Mouse (Mus musculus) forebrain, postnatal 0 days (tissue): ENCODE measurements at regions not wholly inside any gene's neighbourhood (a gene's known extent, or its start where the extent isn't known, plus 50 kb on each side); places are given as distances from the start of the nearest gene placed in this dataset.
"Not testable (repeated sequence)": the region's sequence is repeated elsewhere in the genome, so short reads cannot be mapped to it uniquely, and the experiment has no call there.

Experiments
- ATAC-seq: fragments of 200-750 bp; cut with Nextera tagmentation; 2 replicates; pipeline ENCODE4 v1.8.0; 2017; ENCODE audit warnings: mild to moderate bottlenecking, moderate library complexity
- DNase-seq: peaks from one replicate; pipeline ENCODE4 v3.0.0-alpha.2; 2015
- H3K27ac ChIP-seq: fragments of 300-500 bp; sonication (generic); 2 replicates; pipeline ENCODE4 v1.5.1; 2014; ENCODE audit warnings: low read depth, mild to moderate bottlenecking, antibody characterized with exemption, low read length, moderate library complexity, mixed read lengths
- H3K27me3 ChIP-seq: fragments of 300-500 bp; sonication (generic); 2 replicates; pipeline ENCODE4 v1.6.1; 2014; ENCODE audit warnings: mild to moderate bottlenecking, low read length, mixed read lengths; ENCODE audit not compliant: insufficient read depth
- H3K36me3 ChIP-seq: fragments of 300-500 bp; sonication (generic); 2 replicates; pipeline ENCODE4 v1.6.1; 2014; ENCODE audit warnings: mild to moderate bottlenecking, moderate library complexity; ENCODE audit not compliant: insufficient read depth
- H3K4me1 ChIP-seq: fragments of 300-500 bp; sonication (generic); 2 replicates; pipeline ENCODE4 v1.6.1; 2014; ENCODE audit warnings: antibody characterized with exemption; ENCODE audit not compliant: insufficient read depth
- H3K4me2 ChIP-seq: fragments of 300-500 bp; sonication (generic); 2 replicates; pipeline ENCODE4 v1.6.1; 2014; ENCODE audit warnings: low read depth, mild to moderate bottlenecking, moderate library complexity
- H3K4me3 ChIP-seq: fragments of 300-500 bp; sonication (generic); 2 replicates; pipeline ENCODE4 v1.5.1; 2014; ENCODE audit warnings: low read depth, low read length, mixed read lengths
- H3K9ac ChIP-seq: fragments of 300-500 bp; sonication (generic); 2 replicates; pipeline ENCODE4 v1.6.1; 2014; ENCODE audit warnings: mild to moderate bottlenecking
- H3K9me3 ChIP-seq: fragments of 300-500 bp; sonication (generic); 2 replicates; pipeline ENCODE4 v1.6.1; 2016; ENCODE audit warnings: low read length
- CTCF ChIP-seq: sonication (generic); IDR thresholded peaks from 2 replicates; pipeline ENCODE4 v1.5.1; 2016; ENCODE audit warnings: antibody characterized with exemption, control low read depth, low read depth
- WGBS: fragments of 180-500 bp; shearing (Covaris S2); extraction: QIAGEN DNeasy Blood & Tissue Kit; methylation state at CpG from one replicate; pipeline ENCODE4 v1.1.7; 2014; 5-methylcytosine and 5-hydroxymethylcytosine counted together

GRCm38 (mm10) chr12:46636888-46637287, 181.8 kb downstream of the Nova1 start:
- H3K4me1 ChIP-seq = no peaks in the 10 kb centered on the region
- H3K4me3 ChIP-seq = no peak overlapping the region
- peaks cover 21% of the 10 kb centered on the region for H3K27me3 ChIP-seq
- no peak overlapping the region for H3K4me2 ChIP-seq
- DNase-seq (no peak), ATAC-seq (no peak)
- H3K9ac ChIP-seq = no peak overlapping the region
- H3K36me3 ChIP-seq = no peaks in the 10 kb centered on the region
- H3K27ac ChIP-seq = no peak overlapping the region
- TF ChIP-seq CTCF = no peak
- no peaks in the 10 kb centered on the region for H3K9me3 ChIP-seq

GRCm38 (mm10) chr12:46635125-46635772, 183.5 kb downstream of the Nova1 start:
- TF ChIP-seq CTCF = peak; percentile 77
- WGBS = 10% methylated on average over 6 of the region's 6 CpGs
- Histone ChIP-seq H3K4me2 (no peak overlapping the region), H3K9me3 (no peaks in the 10 kb centered on the region), H3K4me1 (no peaks in the 10 kb centered on the region), H3K36me3 (no peaks in the 10 kb centered on the region), H3K9ac (no peak overlapping the region), H3K27me3 (peaks cover 12% of the 10 kb centered on the region), H3K4me3 (no peak overlapping the region), H3K27ac (no peak overlapping the region)
- DNase-seq (peak; percentile 67), ATAC-seq (peak; percentile 78)

GRCm38 (mm10) chr12:46634771-46635124, 184.0 kb downstream of the Nova1 start:
- Histone ChIP-seq H3K4me1 (no peaks in the 10 kb centered on the region), H3K27me3 (peaks cover 12% of the 10 kb centered on the region), H3K9ac (no peak overlapping the region), H3K27ac (no peak overlapping the region), H3K9me3 (no peaks in the 10 kb centered on the region), H3K36me3 (no peaks in the 10 kb centered on the region), H3K4me2 (no peak overlapping the region), H3K4me3 (no peak overlapping the region)
- no peak for TF ChIP-seq CTCF
- DNase-seq (no peak), ATAC-seq (no peak)
- 6% methylated on average over 1 of the region's 1 CpGs for WGBS

- not testable (repeated sequence) for H3K4me3 ChIP-seq, H3K9me3 ChIP-seq, ATAC-seq, H3K4me2 ChIP-seq, DNase-seq, H3K36me3 ChIP-seq, H3K27me3 ChIP-seq, H3K9ac ChIP-seq, H3K27ac ChIP-seq, H3K4me1 ChIP-seq
Observed at GRCm38 (mm10) chr12:46632384-46632783, 186.3 kb downstream of the Nova1 start.

GRCm38 (mm10) chr12:46627320-46627719, 191.4 kb downstream of the Nova1 start:
- H3K4me1 ChIP-seq = no peaks in the 10 kb centered on the region
- H3K9me3 ChIP-seq = no peaks in the 10 kb centered on the region
- H3K4me2 ChIP-seq = no peak overlapping the region
- no peak for TF ChIP-seq CTCF
- no peak overlapping the region for H3K27ac ChIP-seq
- DNase-seq (no peak), ATAC-seq (no peak)
- WGBS = 87% methylated on average over 2 of the region's 2 CpGs
- H3K9ac ChIP-seq = no peak overlapping the region
- no peak overlapping the region for H3K4me3 ChIP-seq
- H3K27me3 ChIP-seq = no peaks in the 10 kb centered on the region; the same call in none of the 2 replicates
- no peaks in the 10 kb centered on the region for H3K36me3 ChIP-seq

- H3K36me3 ChIP-seq = no peaks in the 10 kb centered on the region
- no peak overlapping the region for H3K4me2 ChIP-seq
- no peaks in the 10 kb centered on the region; the same call in 1 of the 2 replicates for H3K27me3 ChIP-seq
- no peaks in the 10 kb centered on the region for H3K4me1 ChIP-seq
- no peak overlapping the region for H3K9ac ChIP-seq
- 95% methylated on average over 2 of the region's 2 CpGs for WGBS
- TF ChIP-seq CTCF = no peak
- ATAC-seq = no peak
- DNase-seq = no peak
- H3K4me3 ChIP-seq = no peak overlapping the region
- no peak overlapping the region for H3K27ac ChIP-seq
- H3K9me3 ChIP-seq = no peaks in the 10 kb centered on the region
Observed at GRCm38 (mm10) chr12:46611439-46611838, 207.3 kb downstream of the Nova1 start.

- H3K9ac ChIP-seq = no peak overlapping the region
- no peaks in the 10 kb centered on the region for H3K36me3 ChIP-seq
- no peak overlapping the region for H3K4me3 ChIP-seq
- no peak overlapping the region for H3K27ac ChIP-seq
- no peak for ATAC-seq
- no peaks in the 10 kb centered on the region; the same call in 1 of the 2 replicates for H3K27me3 ChIP-seq
- WGBS = 47% methylated on average over 12 of the region's 12 CpGs
- H3K4me1 ChIP-seq = no peaks in the 10 kb centered on the region
- H3K4me2 ChIP-seq = no peak overlapping the region
- no peak for TF ChIP-seq CTCF
- DNase-seq = no peak
- no peaks in the 10 kb centered on the region for H3K9me3 ChIP-seq
Observed at GRCm38 (mm10) chr12:46609580-46610311, 209.0 kb downstream of the Nova1 start.
